Mouse (Mus musculus): ENCODE measurements around the gene Shisa2.

Gene Shisa2

DNA sequence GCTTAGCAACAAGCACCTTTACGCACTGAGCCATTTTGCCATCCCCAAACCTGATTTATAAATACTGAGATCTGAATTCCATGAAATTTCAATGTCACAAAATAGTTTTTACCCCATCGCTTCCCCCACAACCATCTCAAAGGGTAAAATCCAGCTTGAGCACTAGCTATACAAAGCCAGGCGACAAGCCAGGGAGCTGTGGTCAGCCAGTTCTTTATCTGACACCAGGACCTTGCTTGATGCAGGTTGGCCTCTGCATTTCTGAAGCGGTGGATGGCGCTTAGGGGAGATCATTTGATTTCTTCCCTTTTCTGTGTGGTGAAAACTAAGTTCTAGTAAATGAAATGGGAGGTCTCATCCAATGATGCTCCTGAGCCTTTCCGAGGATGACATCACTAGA, 7.0 kb downstream of the Shisa2 start:
- DNase-seq: no peak

DNA sequence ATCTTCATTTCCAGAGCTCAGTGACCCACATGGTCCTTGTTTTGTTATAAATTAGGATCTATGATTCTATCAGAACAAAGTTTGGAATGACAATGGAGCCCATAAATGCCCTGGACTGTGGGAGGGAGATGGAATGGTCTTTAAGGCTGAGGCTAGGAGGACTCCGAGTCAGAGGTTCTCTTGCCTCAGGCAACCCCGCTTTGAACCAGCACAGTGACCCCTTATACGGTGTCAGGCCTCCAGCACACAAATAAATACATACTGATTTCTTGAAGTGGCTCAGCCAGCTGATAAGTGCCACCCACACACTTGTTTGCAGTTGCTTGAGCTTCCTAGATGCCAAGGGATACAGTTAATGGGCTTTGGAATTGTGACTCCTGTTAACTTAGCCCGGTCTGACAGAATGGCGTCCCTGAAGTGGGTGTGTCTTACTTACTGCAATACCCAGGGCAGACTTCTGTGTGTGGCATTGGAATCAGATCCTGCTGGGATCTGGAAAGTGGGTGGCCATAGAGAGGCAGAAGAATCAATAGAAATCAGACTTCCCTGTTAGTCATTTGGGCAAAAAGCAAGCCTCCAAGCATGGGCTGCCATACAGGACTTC, 8.3 kb downstream of the Shisa2 start:
- DNase-seq: no peak

DNA sequence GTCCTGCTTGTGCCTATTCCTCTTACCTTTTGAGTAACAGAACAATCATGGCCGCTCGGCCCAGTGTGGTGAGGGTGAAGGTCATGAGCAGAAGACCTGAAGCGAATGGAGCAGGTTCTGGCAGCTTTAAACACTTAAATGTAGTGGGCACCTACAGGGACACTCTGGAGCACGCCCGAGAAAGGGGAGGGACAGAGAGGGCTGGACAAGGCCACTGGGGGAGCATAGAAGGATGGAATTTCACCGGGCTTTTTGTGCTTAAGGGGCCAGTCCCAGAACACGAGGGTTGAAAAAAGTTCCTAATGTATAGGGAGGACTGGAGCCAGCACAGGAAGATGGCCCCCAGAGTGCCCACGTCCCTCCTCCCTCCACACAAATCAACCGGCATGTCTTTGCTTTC, 8.9 kb downstream of the Shisa2 start:
- no peak for DNase-seq

DNA sequence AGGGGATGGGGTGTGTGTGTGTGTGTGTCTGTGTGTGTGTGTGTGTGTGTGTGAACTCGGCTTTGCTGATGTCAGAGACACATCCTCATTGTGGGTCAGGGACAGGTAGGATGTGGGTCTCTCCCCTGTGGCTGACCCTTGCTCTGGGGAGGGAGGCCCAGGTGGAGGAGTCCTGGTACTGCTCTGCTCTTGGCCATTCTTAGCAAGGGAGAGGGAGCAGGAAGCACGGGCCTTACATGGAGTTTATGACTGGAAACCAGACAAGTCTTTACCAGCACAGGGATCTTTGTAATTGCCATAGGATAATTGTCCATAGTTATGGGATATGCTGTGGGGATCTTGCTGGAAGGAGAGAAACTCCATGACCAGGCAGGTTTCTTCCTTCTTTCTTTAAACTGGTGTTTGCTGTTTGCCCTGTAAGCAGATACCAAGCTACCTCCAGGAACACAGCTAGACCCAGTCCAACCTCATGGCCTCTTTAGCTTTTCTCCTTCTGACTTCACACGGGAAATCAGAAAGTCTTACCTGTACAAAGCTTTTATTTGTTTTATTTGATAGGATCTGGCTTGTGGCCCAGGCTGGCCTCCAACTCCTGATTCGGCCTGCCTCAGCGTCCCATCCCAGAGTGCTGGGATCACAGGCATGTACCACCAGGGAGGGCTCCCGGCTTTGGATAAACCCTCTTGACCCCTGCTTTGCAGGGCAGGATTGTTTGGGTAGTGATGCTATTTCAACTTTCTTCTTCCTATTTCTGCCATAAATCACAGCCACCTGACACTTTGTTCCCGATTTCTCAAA, 14.0 kb downstream of the Shisa2 start:
- DNase-seq: no peak

DNA sequence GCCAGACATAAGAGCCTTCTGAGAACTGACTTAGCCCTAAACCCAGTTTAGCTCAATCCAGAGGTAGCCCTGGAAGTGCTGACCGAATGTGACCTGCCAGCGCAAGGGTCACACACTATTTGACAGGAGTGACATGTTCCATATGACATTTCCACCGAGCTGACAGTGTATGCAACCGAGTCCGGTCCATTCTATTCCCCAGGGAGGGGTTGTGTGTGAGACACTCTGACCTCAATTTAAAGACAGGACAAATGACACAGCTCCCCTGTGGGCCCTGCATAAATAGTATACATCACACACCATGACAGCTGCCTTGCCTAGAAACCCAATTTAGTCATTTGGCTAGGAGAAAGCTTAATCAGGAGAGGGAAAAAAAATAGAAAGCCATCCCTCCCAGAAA, 16.7 kb downstream of the Shisa2 start:
- DNase-seq: no peak

DNA sequence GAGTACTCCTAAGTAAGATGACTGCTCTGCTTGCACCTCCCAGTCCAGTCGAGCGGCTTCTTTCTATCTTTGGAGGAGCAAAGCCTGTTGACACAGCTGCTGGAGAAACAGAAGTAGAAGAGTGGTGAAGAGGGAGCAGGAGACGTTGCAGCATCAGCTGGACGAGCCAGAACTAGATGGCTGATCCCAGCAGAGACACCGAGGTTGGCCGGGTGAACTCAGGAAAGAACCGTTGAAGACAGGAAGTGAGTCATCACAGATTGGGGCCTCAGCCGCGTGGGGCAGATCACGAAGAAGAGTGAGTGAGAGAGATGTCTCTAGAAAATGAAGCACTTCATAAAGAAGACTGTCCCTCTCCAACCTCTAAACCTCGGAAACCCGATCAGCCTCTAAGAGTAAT, 18.5 kb downstream of the Shisa2 start:
- DNase-seq: peak in 1 of 2 experiments; percentile 44

DNA sequence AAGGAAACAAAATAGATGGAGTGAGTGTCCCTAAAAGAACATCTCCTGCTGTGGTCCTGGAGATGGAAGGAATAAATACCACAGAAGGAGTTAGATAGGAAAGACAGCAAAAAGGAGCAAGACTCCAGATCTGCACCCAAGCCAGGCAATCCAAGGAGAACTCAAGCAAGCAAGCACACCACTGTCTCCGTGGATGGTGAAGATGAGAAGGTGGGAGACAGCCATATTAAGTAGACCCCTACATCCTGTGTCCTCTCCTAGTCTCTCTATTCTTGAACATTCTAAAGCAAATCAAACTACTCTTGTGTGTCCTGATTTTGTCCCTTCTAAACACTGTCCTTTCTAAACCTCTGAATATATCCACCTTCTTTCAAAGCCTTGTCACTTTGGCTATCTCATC, 19.1 kb downstream of the Shisa2 start:
- DNase-seq: no peak

DNA sequence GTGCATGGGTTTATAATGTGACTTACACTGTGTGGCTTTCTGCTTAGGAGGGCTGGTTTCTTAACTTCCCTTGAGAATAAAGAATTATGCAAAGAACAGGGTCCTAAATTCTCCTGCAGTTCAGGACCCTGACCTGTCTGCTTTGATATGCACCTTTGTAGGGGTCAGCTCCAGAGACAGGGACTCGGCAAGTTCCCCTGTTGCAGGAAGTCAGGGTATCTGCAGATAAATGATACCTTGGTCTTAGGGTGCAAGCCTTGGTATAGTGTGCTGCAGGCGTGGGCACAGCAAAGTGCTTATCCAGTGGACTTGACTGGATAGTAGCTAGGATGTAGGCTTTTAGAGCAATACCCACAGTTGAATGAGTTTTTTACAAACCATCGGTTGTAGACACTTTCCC, 19.8 kb downstream of the Shisa2 start:
- DNase-seq: no peak

DNA sequence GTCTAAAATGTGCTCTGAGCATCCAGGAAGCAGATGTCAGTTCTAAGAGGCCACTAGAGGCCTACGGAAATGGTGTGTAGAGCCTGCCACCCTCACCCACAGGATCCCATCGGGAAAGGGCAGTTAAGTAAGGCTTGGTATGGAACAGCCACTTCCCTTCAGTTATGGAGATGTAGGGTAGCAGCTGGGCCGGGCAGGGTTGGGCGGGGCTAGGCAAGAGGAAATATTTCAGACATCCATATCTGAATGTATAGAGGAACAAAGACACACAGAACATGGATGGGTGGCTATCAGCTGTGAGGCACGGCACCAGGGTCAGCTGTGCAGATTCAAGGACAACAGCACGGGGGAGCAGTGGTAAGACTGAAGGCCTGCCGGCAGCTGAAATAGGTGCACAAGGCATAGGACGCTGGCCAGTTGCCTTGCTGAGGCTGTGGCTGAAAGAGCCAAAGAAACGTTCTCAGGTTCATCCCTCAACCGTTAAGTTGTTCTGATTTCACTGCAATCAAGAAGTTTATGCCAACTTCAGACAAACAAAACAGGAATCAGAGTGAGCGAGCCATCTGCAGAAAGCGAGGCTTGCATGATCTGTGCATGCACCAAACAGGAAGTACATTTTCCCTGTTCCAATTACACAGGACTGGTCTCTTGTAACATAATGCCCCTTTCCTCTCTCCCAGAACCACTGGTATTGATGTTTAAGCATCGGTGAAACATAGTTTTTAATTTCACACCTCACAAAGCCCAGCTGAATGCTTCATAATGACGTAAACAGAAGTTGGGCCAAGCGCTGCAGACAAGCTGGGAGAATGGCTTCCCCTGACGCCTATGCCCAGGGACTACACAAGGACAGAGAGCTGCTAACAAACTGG, 22.0 kb downstream of the Shisa2 start:
- DNase-seq: peak in 1 of 2 experiments; percentile 42

DNA sequence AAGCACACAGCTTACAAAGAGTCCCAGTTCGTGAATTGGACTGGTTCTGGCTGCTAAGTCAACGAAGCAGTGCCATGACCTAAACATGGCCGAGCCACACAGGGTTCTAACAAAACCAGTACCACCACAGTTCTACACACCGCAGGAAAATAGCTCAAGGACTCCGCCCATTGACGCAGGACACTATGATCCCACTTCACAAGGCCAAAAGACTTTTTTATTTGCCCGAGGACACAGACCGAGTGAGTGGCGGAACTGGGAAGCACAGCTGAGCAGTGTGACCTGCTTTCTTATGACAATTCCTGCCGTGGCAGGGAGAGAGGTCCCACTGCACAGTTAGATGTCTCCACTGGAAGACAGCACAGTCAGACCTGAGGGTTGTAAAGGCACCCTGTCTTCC, 23.5 kb downstream of the Shisa2 start:
- DNase-seq: no peak

DNA sequence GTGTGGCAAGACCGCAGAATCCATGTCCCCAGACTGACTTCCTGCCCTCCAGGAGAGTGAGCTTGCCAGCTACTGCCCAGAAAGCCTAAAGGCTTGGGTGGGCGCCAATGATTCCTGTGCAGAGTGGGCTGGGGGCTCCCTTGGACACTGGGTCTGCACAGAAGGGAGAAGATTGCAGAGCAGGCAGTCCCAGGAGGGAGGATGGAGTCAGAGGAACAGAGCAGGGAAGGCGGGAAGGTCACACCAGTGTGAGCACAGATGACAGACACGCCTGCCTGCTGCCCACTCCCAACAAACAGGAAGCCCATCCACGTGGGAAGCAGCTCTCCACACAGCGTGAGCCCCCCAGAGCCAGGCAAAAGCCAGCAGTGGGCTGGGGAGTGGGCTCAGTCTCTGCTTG, 24.2 kb downstream of the Shisa2 start:
- DNase-seq: no peak

DNA sequence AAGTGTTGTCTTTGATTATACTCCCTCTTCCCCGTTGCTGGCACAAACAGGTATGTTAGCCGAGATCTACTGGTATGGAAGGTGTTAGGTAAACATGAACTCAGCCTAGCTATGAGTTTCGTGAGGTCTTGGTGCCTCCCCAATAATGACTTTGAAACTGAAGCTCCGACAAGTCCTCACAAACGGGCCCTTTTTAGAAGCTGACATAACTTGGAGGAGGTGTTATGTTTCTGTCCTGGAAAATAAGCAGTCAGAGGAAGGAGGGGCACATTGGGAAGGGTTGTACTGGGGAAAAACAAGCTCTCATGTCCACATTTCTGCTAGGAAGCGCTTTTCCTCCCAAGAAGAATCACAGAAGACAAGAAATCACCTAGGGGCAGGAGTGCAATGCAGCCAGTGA, 31.5 kb downstream of the Shisa2 start:
- no peak for DNase-seq

DNA sequence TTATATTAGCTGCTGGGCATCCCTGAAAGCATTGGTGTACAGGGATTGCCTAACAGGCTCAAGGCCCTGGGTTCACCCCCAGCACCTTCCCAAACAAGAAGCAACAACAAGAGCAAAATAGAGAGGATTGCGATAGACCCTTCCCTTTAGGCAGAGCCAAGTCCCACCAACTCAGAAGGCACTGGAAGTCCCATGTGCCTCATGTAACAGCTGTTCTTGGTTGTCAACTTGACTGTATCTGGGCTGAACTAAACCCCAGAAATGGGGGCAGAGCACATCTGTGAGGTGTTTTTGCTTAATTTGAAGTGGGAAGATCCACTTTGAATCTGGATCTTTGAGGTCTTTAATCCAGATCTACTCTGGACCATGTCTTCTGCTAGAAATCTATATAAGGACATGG, 32.0 kb downstream of the Shisa2 start:
- DNase-seq: no peak

DNA sequence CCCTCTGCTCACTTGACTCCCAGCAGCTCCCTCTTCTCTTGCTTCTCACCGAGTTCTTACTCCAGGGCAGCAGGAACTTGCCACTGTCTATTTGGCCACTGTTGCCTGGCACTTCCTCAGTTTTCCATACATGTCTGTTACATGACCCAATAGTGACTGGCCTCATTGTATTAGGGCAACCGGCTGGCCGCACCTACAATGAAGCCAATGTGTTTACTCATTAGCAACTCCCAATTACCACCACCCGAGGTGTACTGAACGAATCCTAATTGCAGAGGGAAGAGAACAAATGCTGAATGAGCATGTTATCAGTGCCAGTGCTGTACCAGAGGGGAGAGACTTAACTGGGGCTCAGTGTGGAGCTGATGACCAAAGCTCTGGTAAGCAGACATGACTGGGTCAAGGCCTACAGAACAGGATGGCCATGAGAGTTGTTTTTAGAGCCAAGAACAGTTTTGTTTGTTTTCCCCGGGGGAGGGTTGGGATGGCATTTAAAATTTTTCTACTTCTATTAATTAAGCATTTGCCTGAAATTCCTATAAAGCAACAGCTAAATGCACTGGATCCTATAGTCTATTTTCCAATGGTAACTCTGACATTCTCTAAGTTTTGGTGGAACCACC, 47.9 kb downstream of the Shisa2 start:
- no peak for DNase-seq

DNA sequence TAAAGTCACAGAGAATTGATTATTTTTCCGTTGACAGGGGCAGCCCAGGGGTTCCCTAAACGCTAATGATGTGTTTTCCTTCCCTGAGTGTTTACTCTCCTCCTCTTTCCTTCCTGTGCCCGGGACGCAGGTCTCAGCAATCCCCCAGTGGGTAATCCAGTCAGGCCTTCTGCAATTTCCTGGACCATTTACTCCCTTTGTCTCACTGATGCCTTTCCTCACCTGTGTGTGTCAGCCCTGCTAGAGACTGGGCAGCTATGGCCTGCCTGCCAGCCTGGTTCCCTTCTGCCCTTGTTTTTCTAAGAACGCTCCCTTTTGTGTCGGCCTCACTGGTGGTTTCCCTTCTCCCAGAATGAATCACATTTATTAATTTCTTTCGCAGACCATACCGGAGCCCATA, 49.4 kb downstream of the Shisa2 start:
- no peak for DNase-seq

DNA sequence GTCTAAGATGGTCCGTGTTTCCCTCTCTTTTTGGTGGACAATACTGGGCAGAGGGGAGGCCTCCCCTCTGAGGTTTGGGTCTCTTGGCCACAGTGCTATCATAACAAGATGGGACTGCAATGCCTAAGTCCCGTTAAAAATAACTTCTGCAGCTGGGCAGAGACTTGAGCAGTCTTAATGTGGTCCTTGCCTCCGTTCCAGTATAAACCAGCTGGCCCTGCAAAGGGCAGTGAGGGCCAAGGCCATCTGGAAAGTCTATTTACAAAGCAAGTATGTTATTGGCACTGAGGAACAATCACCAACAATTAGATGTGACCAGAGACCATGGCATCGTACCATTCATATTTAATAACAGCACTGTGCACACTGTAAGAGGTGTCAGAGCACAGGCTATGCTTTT, 50.2 kb downstream of the Shisa2 start:
- DNase-seq: no peak

DNA sequence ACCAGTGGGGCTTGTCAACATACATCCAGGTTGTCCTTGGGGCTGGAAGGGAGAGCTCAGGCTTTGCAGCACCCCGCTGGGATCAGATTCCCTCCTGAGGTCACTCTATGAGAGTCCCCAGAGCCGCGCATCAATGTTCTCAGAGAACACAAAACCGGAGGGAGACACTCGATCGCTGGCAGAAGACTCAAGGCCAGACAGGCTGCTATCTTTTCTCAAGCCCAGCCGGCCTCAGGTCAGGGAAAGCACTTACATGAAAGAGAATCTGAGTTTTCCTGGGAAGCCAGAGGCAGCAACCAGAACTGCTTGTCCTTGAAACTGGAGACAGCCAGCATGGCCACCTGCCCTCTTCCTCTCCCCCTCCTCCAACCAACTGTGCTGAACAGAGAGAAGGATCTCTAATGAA, 52.5 kb downstream of the Shisa2 start:
- no peak for DNase-seq
